Mouse (Mus musculus) limb, embryonic 11.5 days (tissue): Measurements from ENCODE around the gene Ercc1. TPM values are rescaled to one million over a fixed set of nuclear protein-coding genes. Genes with fewer than 3 reads are reported as not detected.

Experiments
- ATAC-seq: fragments of 200-750 bp; cut with Nextera tagmentation; 2 replicates; pipeline ENCODE4 v1.8.0; 2017; ENCODE audit warnings: low read depth; ENCODE audit not compliant: insufficient number of reproducible peaks, low FRiP score, low TSS enrichment
- DNase-seq: peaks from one replicate; pipeline ENCODE4 v3.0.0-alpha.2; 2015; ENCODE audit warnings: low spot score
- H3K27ac ChIP-seq: fragments of 300-500 bp; sonication (generic); replicated peaks from 2 replicates; pipeline ENCODE4 v1.5.1; 2014; ENCODE audit warnings: low read depth, mild to moderate bottlenecking, low read length
- H3K27me3 ChIP-seq: fragments of 300-500 bp; sonication (generic); 2 replicates; pipeline ENCODE4 v1.6.1; 2014; ENCODE audit warnings: mild to moderate bottlenecking, low read length, mixed read lengths; ENCODE audit not compliant: control insufficient read depth, insufficient read depth
- H3K36me3 ChIP-seq: fragments of 300-500 bp; sonication (generic); 2 replicates; pipeline ENCODE4 v1.6.1; 2014; ENCODE audit warnings: mild to moderate bottlenecking, low read length, moderate library complexity, mixed read lengths; ENCODE audit not compliant: control insufficient read depth, insufficient read depth
- H3K4me1 ChIP-seq: fragments of 300-500 bp; sonication (generic); 2 replicates; pipeline ENCODE4 v1.6.1; 2014; ENCODE audit warnings: low read length, mixed read lengths; ENCODE audit not compliant: control insufficient read depth, insufficient read depth
- H3K4me2 ChIP-seq: fragments of 300-500 bp; sonication (generic); 2 replicates; pipeline ENCODE4 v1.6.1; 2014; ENCODE audit warnings: low read depth, mild to moderate bottlenecking, moderate library complexity; ENCODE audit not compliant: severe bottlenecking
- H3K4me3 ChIP-seq: fragments of 300-500 bp; sonication (generic); 2 replicates; pipeline ENCODE4 v1.5.1; 2014; ENCODE audit warnings: low read depth, low read length
- H3K9ac ChIP-seq: fragments of 300-500 bp; sonication (generic); 2 replicates; pipeline ENCODE4 v1.6.1; 2014; ENCODE audit warnings: mild to moderate bottlenecking, low read length
- H3K9me3 ChIP-seq: fragments of 300-500 bp; sonication (generic); 2 replicates; pipeline ENCODE4 v1.6.1; 2016; ENCODE audit warnings: low read length; ENCODE audit not compliant: control insufficient read depth
- WGBS: fragments of 180-500 bp; shearing (Covaris S2); extraction: QIAGEN DNeasy Blood & Tissue Kit; methylation state at CpG from one replicate; pipeline ENCODE4 v1.1.7; 2014; 5-methylcytosine and 5-hydroxymethylcytosine counted together
- polyA plus RNA-seq: library from polyadenylated mRNA; unstranded; fragments of >200 nt; fragmentation: Nextera tagmentation; extraction: Ambion mirVana; gene quantifications from 2 replicates; pipeline ENCODE4 v1.2.1, GENCODE M21; 2014

Ercc1 gene
- polyA plus RNA-seq, 1 experiment from 2014 or later: 114 TPM

GRCm38 (mm10) chr7:19394484-19394883, 49.9 kb downstream of the Ercc1 start:
- Histone ChIP-seq H3K36me3 (peaks cover 31% of the 10 kb centered on the region), H3K4me2 (no peak overlapping the region), H3K27me3 (peaks cover 4% of the 10 kb centered on the region), H3K9ac (no peak overlapping the region), H3K4me3 (no peak overlapping the region), H3K4me1 (0 out of 2 replicates have a peak, but pooled peaks cover 2% of the 10 kb centered on the region), H3K27ac (no peak overlapping the region), H3K9me3 (no peaks in the 10 kb centered on the region)
- ATAC-seq (no peak), DNase-seq (no peak)
- WGBS: 91% methylated on average over 8 of the region's 8 CpGs

- Histone ChIP-seq H3K36me3 (peaks cover 7% of the 10 kb centered on the region; the same call in 1 of the 2 replicates), H3K9ac (0 out of 2 replicates have a peak overlapping the region, but pooled peaks have one; percentile 18), H3K4me1 (0 out of 2 replicates have a peak, but pooled peaks cover 5% of the 10 kb centered on the region), H3K4me3 (peak overlapping the region; percentile 19; the same call in 1 of the 2 replicates), H3K27ac (no peak overlapping the region), H3K9me3 (0 out of 2 replicates have a peak, but pooled peaks cover 3% of the 10 kb centered on the region), H3K27me3 (peaks cover 34% of the 10 kb centered on the region), H3K4me2 (peak overlapping the region; percentile 59)
- DNase-seq (peak; percentile 60), ATAC-seq (no peak)
- WGBS: 2% methylated on average over 26 of the region's 27 CpGs
These were observed 55.1 kb downstream of the Ercc1 start for GRCm38 (mm10) chr7:19399496-19400280.

- Histone ChIP-seq H3K36me3 (no peaks in the 10 kb centered on the region), H3K4me3 (no peak overlapping the region), H3K4me2 (no peak overlapping the region), H3K4me1 (0 out of 2 replicates have a peak, but pooled peaks cover 5% of the 10 kb centered on the region), H3K27ac (no peak overlapping the region), H3K9ac (no peak overlapping the region), H3K9me3 (0 out of 2 replicates have a peak, but pooled peaks cover 3% of the 10 kb centered on the region), H3K27me3 (peaks cover 36% of the 10 kb centered on the region)
- ATAC-seq: no peak
- WGBS: 89% methylated on average over 4 of the region's 4 CpGs
- no peak for DNase-seq
These were observed 56.4 kb downstream of the Ercc1 start for GRCm38 (mm10) chr7:19400946-19401345.

GRCm38 (mm10) chr7:19402535-19403112, 58.0 kb downstream of the Ercc1 start:
- no peak overlapping the region for H3K27ac ChIP-seq
- DNase-seq: no peak
- H3K4me2 ChIP-seq: no peak overlapping the region
- H3K9ac ChIP-seq: no peak overlapping the region
- H3K4me3 ChIP-seq: no peak overlapping the region
- ATAC-seq: no peak
- H3K9me3 ChIP-seq: 0 out of 2 replicates have a peak, but pooled peaks cover 3% of the 10 kb centered on the region
- WGBS: 86% methylated on average over 9 of the region's 9 CpGs
- H3K4me1 ChIP-seq: 0 out of 2 replicates have a peak, but pooled peaks cover 5% of the 10 kb centered on the region
- peaks cover 36% of the 10 kb centered on the region for H3K27me3 ChIP-seq
- H3K36me3 ChIP-seq: no peaks in the 10 kb centered on the region

GRCm38 (mm10) chr7:19403731-19404296, 59.2 kb downstream of the Ercc1 start, which contains the start of gene Klc3:
Gene Klc3, minus strand, starts transcription at chr7:19404104.
- no peak within 1 kb of the TSS for H3K27ac ChIP-seq
- H3K36me3 ChIP-seq: no peaks in the 10 kb centered on the region
- H3K27me3 ChIP-seq: peaks cover 36% of the 10 kb centered on the region
- peak within 1 kb of the TSS; percentile 89 for H3K4me2 ChIP-seq
- 0 out of 2 replicates have a peak, but pooled peaks cover 3% of the 10 kb centered on the region for H3K9me3 ChIP-seq
- H3K9ac ChIP-seq: 0 out of 2 replicates have a peak within 1 kb of the TSS, but pooled peaks have one; percentile 22
- ATAC-seq (no peak), DNase-seq (peak; percentile 72)
- 0 out of 2 replicates have a peak, but pooled peaks cover 5% of the 10 kb centered on the region for H3K4me1 ChIP-seq
- peak within 1 kb of the TSS; percentile 49 for H3K4me3 ChIP-seq
- WGBS: under 1% methylated on average over 61 of the region's 62 CpGs

GRCm38 (mm10) chr7:19404476-19404875, 59.9 kb downstream of the Ercc1 start, which contains the start of gene Ckm:
Gene Ckm, plus strand, starts transcription at chr7:19404776.
- 51% methylated on average over 7 of the region's 7 CpGs for WGBS
- Histone ChIP-seq H3K4me1 (0 out of 2 replicates have a peak, but pooled peaks cover 2% of the 10 kb centered on the region), H3K4me2 (peak within 1 kb of the TSS; percentile 89), H3K27me3 (peaks cover 32% of the 10 kb centered on the region), H3K9ac (0 out of 2 replicates have a peak within 1 kb of the TSS, but pooled peaks have one; percentile 22), H3K9me3 (0 out of 2 replicates have a peak, but pooled peaks cover 3% of the 10 kb centered on the region), H3K27ac (no peak within 1 kb of the TSS), H3K4me3 (peak within 1 kb of the TSS; percentile 49), H3K36me3 (no peaks in the 10 kb centered on the region)
- ATAC-seq: no peak
- no peak for DNase-seq

- H3K36me3 ChIP-seq: no peaks in the 10 kb centered on the region
- WGBS: 5% methylated on average over 19 of the region's 19 CpGs
These were observed 60.8 kb downstream of the Ercc1 start for GRCm38 (mm10) chr7:19405417-19405816.

More at GRCm38 (mm10) chr7:19405417-19405816, 60.8 kb downstream of the Ercc1 start:
- H3K27me3 ChIP-seq: peaks cover 26% of the 10 kb centered on the region
- H3K4me2 ChIP-seq: no peak overlapping the region; the same call in 1 of the 2 replicates
- H3K4me3 ChIP-seq: no peak overlapping the region
- H3K27ac ChIP-seq: no peak overlapping the region
- peak; percentile 23; the same call in 1 of the 2 replicates for ATAC-seq
- no peak overlapping the region for H3K9ac ChIP-seq
- H3K9me3 ChIP-seq: 0 out of 2 replicates have a peak, but pooled peaks cover 3% of the 10 kb centered on the region
- 0 out of 2 replicates have a peak, but pooled peaks cover 2% of the 10 kb centered on the region for H3K4me1 ChIP-seq
- peak; percentile 93 for DNase-seq
